Mouse (Mus musculus) heart, adult 8-10 months (tissue): ENCODE results near the gene Trim47. TPM values are rescaled to one million over a fixed set of nuclear protein-coding genes. Genes with fewer than 3 reads are reported as not detected.

Experiments
- DNase-seq: peaks from one replicate; pipeline ENCODE4 v3.0.0; 2022; ENCODE audit warnings: low spot score
- total RNA-seq, 4 experiments: library from RNA; stranded (reverse); gene quantifications; 2 replicates each; pipeline ENCODE4 v1.2.4; 2022

Trim47 gene
- total RNA-seq, 4 experiments from 2014 or later, result 17.9 to 25.7 (median 22.1) TPM

GRCm38 (mm10) chr11:116088188-116088587 is 38.8 kb downstream of the Trim47 start:
- DNase-seq, result no peak

GRCm38 (mm10) chr11:116087194-116088130 is 39.5 kb downstream of the Trim47 start:
- DNase-seq, result peak; percentile 93

DNA sequence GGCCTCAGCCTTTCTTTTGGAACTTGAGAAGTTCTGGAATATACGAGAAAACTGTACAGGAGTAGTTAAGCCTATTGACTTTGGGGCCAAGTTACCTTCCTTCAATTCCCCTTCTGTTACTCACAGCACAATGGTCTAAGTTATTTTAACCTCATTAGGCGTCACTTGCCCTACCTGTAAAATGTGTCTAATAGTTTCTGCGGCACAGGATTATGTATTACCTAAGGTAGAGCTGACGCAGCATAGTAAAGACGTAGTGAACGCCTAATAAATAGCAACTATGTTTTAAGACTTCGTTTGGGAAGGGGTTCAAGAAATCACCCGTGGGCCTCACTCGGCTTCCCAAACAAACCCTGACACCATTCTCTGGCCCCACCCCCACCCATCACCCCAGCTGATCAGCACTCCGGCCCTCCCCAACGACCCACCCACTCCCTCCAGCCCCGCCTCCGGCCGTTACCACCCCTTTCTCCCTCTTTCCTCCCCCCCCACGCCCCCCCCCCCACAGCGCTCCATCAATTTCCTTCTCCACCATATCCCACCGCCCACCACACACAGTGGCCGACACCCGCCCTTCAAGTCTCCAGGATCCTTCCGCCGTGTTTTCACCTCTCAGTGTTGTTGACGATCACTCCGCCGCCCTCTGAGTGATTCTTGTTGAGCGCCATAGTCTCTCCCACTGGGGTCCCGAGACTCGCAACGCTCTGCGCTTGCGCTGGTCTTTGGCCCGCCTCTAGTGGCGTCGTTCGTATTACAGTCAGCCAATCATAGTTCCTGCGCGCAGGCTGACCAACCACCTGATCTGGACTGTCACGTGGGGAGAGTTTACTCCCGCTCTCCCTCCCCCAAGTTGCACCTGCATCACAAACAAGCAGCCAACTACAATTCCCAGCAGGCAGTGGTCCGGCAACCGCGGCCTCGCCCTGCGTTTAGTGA is 40.5 kb downstream of the Trim47 start, which contains the start of gene Wbp2:
Gene Wbp2 (minus strand): TSS at position 738 of the 936 bp plus-strand sequence.
- peak; percentile 98 for DNase-seq

- no peak for DNase-seq
Measured at GRCm38 (mm10) chr11:116084166-116084565, 42.8 kb downstream of the Trim47 start.

DNA sequence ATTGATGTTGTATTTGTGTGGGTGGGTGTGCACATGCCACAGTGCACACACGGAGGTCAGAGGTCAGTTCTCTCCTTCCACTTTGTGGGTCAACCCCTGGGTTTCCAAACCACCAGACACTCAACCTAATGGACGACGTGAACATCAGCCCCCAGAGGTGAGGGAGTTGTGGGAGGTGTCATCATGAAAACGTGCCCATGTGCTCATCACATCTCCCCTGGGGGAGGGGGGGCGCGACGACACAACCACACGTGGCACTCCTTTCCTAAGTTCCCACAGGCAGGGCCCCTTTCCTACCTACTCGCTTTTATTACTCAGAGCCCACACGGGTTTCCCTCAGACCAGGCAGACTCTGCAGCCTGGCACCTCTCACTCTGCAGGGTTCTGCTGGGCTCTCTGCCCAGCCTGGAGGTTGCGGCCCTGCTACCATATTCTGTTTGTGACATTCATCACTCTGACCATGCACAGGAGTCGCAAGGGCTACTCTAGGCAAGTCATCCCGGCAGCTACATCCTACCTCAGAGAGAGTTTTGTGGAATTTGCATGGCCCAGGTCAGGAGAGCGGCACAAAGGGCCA is 43.8 kb downstream of the Trim47 start:
- DNase-seq, result no peak

DNA sequence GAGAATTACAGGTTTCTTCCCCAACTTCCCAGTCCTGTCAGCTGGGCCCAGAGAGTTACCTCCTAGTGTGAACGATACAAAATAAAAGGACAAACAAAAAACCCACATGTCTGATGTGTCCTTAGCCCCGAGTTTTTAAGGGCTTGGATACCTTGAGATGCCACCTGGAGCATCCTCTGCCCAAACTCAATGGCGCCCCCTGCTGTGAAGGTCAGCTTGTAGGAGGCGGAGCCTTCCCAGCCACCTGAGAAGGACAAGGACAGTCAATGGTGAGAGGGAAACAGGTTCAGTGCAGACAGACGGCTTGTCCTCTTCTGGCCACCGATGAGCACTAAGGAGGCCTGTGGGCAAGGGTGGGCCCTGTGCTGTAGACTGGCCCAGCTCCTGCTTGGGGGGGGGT is 45.9 kb downstream of the Trim47 start:
- no peak for DNase-seq

GRCm38 (mm10) chr11:116079511-116079910 is 47.5 kb downstream of the Trim47 start:
- no peak for DNase-seq

GRCm38 (mm10) chr11:116078676-116079320 is 48.2 kb downstream of the Trim47 start:
- DNase-seq, result no peak

DNA sequence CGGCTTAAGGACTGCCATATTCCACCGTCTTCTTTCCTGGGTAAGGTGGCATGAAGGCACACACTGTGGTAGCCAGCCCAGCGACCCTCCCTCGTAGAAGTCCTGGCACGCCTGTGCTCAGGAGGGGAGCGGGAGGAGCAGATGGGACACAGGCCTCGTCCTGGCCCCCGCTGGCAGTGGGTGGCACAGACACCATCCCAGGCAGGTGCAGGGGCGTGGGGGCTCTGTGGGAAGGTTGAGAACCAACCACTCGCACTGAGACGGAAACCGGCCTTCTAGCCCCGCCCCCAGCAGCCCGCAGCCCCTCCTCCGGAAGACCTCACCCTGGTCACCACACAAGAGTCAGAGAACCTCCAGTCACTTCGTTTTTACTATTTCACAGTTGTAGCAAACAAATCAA is 48.8 kb downstream of the Trim47 start:
- DNase-seq, result no peak

DNA sequence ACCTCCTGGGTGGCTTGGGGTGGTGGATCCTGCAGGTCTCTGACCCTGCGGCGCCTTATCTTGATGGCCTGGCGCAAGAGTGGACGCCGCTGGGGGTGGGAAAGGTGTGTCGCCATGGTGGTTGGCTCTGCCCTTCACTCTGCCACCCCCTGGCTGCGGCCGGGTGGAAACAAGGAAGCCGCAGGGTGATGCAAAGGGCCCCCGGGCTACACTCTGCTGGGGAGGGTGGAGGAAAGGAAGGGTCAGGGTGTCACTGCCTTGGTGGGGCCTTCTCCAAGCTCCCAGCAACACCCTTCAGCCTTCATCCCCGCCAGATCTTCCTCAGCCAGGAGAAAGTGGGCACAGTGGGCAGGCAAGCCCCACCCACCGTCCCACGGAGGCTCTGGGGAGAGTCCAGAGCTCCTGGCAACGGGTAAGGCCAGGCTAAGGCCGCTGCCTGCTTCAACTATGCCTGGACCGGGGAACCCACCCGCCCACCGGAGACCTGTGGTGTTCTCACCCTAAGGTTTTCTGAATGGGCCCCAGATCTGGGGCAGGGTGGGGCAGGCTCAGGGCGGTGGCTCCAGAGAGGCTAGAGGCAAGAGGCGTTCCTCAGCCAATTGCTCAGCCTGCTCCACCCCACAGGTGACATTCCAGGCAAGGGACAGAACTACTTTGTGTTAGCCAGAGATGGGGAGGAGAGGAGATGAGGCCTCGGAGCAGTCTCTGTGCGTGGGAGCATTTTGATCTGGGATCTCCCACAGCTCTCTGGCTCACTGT is 49.4 kb downstream of the Trim47 start, which contains the start of gene Unc13d:
Gene Unc13d (minus strand): TSS at position 516 of the 759 bp plus-strand sequence.
- no peak for DNase-seq

DNA sequence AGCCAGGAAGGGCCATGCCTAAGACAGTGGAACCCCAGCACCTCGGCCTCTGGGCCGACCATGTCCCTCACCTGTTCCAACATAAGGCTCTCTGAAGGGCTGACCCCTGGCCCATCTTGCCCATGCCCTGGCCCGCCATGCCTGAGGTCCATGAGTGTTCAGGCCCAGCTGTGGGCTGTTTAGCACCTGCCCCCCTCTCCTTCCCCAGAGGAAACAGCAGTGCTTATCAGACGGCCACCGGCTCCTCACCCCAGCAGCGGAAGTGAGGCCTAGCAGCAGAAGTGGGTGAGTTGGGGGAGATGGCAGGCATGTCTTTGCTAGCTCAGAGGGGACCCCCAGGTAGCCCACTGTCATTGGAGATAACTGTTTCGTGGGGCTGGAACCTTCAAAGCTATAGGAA is 50.2 kb downstream of the Trim47 start:
- DNase-seq, result no peak

GRCm38 (mm10) chr11:116076266-116076540 is 50.8 kb downstream of the Trim47 start:
- DNase-seq, result no peak

GRCm38 (mm10) chr11:116075539-116076265 is 51.3 kb downstream of the Trim47 start:
- no peak for DNase-seq

DNA sequence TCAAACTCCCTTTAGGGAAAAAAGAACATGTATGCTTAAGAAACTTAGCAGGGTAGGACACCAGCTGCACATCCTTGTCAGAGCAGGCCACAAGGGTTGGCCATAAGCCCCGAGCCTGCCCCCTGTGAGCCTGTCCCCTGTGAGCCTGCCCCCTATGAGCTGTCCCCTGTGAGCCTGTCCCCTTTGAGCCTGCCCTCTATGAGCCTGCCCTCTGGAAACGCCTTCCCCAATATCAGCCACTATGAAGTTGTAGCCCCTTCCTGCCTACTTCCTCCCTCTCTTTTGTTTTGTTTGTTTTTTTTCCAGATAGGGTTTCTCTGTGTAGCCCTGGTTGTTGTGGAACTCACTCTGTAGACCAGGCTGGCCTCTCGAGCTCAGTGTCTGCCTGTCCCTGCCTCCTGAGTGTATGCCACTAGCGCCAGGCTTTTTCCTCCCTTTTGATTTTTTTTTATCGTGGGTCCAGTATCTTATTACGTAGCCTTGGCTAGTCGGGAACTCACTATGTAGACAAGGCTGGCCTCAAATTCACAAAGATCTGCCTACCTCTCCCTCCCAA is 52.5 kb downstream of the Trim47 start:
- DNase-seq, result no peak

GRCm38 (mm10) chr11:116072608-116073007 is 54.4 kb downstream of the Trim47 start:
- no peak for DNase-seq

DNA sequence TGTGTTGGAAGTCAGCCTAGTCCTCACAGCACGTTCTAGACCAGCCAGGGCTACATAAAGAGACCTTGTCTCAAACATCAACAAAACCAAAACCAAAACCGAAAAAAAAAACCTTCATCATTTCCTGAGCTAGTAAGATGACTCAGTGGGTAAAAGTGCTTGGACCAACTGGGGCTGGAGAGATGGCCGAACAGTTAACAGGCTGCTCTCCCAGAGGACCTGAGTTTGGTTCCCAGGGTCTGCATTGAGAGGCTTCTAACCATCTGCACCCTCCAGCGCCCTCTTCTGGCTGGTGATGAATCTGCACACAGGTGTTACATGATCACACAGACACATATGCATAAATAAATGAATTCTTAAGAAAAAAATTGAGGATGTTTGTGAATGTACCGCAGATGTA is 55.5 kb downstream of the Trim47 start:
- DNase-seq, result no peak

DNA sequence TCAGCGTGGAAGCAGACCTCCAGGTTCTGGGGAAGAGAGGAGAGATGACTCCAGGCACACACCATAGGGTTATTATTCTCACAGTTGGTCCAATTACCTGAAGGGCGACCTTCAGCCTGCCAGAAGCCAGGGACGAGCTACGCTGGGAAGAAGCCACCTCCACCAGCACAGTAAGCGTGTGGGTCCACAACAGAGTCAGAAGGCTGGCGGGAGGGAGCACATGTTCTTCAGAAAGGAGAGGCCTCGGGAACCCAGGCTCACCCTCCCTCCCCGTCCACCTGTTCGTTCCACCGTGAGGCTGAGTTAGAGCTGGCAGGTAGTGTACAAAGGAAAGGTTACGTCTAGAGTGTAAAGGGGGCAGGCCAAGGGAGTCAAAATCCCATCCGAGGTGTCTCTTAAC is 61.7 kb downstream of the Trim47 start:
- no peak for DNase-seq

- DNase-seq, result no peak
Measured at GRCm38 (mm10) chr11:116064187-116064867, 62.7 kb downstream of the Trim47 start.

DNA sequence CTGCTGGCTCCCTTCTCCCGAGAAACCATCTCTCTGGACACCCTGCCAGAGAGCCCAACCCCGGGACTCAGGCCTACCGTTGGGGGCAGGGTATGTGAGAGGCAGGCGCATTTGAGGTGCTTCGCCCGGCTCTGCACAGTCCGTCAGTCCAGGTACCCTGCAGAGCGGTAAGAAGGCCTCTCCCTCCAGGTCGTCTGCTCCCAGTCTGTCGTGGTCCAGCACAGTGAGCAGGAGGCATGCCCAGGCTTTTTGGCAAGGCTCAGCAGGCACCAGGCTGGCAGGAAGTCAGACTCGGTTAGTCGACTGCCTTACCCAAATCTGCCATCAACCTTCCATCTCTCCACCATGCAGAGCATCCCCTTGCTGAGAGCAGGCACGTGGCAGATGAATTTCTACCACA is 63.4 kb downstream of the Trim47 start:
- no peak for DNase-seq
